Mouse (Mus musculus) embryonic fibroblast, embryonic 13.5 days (primary cell): ENCODE data around the gene Chka.

ENCODE experiments used
- CTCF ChIP-seq: IDR thresholded peaks from 2 replicates; pipeline ENCODE4 v1.5.1; 2011; ENCODE audit warnings: mild to moderate bottlenecking, control low read depth, low read length, moderate library complexity, borderline replicate concordance; ENCODE audit not compliant: insufficient read depth
- POLR2A ChIP-seq: IDR thresholded peaks from 2 replicates; pipeline ENCODE4 v1.6.1; 2011; ENCODE audit warnings: low read depth, mild to moderate bottlenecking, control low read depth, low read length, moderate library complexity

DNA sequence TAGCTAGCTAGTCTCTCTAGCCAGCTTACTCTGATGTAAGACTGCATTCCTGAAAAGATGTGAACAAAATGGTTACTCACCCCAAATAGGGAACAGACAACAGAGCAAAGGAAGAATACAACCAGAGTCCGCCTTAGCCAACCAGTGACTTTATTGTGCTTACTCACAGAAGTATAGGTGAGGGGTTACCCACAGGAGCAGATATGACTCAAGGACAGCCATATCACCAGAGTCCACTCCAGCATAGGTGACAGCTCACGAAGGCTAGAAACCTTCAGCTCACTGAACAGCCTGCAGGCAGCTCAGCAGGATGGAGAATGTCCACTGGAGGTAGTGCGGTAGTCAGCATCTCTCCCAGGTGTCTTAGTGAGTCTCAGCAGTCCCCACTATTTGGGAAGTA, 21.7 kb upstream of the Chka start:
- TF ChIP-seq POLR2A (no peak), CTCF (no peak)
